In the genomic region with DNA sequence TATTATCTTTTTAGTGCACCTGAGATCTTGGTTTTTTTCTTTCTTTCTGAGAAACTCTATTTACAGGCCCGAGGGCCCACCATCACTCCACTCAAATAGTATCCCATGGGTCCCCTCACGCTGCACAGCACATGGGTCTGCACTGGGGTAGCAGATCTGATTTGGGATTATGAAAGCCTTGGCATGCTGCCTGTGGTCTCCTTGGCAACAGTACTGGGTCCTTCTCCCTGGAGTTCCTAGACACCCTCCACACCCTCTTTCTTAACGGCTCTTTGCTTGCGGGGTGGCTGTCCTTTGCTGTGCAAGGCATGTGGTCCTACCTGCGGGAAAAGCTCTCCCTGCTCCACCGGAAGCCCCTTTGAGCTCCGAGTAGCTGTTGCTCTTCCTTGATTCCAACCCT, we compare ENCODE assay signal across 7 mouse cellular contexts. TPM values are rescaled to one million over a fixed set of nuclear protein-coding genes. Genes with fewer than 3 reads are reported as not detected.
DNase-seq lines count a peak whose midpoint lies in the region; ATAC-seq and TF ChIP-seq lines count a peak whose summit lies in the region.

No protein-coding gene starts in this region.

- H3K27me3 ChIP-seq in liver, embryonic 12.5 days (replicated peaks), result no peaks in the 10 kb centered on the region
- no peaks in the 10 kb centered on the region for H3K27me3 ChIP-seq in liver, embryonic 11.5 days (replicated peaks; ENCODE audit: control insufficient read depth, insufficient read depth, low read length)
- no peaks in the 10 kb centered on the region for H3K27me3 ChIP-seq in embryonic facial prominence, embryonic 12.5 days
- H3K27me3 ChIP-seq in heart, postnatal 0 days (ENCODE audit: control insufficient read depth, insufficient read depth, low read length), result no peaks in the 10 kb centered on the region

- no peak overlapping the region for H3K4me3 ChIP-seq in liver, embryonic 12.5 days
- H3K4me3 ChIP-seq in liver, embryonic 11.5 days (ENCODE audit: low read depth, low read length), result no peak overlapping the region
- H3K4me3 ChIP-seq in embryonic facial prominence, embryonic 12.5 days, result no peak overlapping the region
- no peak overlapping the region for H3K4me3 ChIP-seq in heart, postnatal 0 days (ENCODE audit: low read depth, low read length)

- H3K4me2 ChIP-seq in liver, embryonic 12.5 days, result 0 out of 2 replicates have a peak overlapping the region, but pooled peaks have one; percentile 35
- no peak overlapping the region for H3K4me2 ChIP-seq in liver, embryonic 11.5 days
- peak overlapping the region; percentile 28; the same call in 1 of the 2 replicates for H3K4me2 ChIP-seq in embryonic facial prominence, embryonic 12.5 days (replicated peaks)
- H3K4me2 ChIP-seq in heart, postnatal 0 days (ENCODE audit: low read depth, low read length), result peak overlapping the region; percentile 39

- no peak overlapping the region for H3K27ac ChIP-seq in liver, embryonic 12.5 days
- H3K27ac ChIP-seq in liver, embryonic 11.5 days (ENCODE audit: low read depth, low read length), result no peak overlapping the region
- H3K27ac ChIP-seq in embryonic facial prominence, embryonic 12.5 days, result no peak overlapping the region
- no peak overlapping the region for H3K27ac ChIP-seq in heart, postnatal 0 days (ENCODE audit: low read depth)

- 51% methylated on average over 7 of the region's 7 CpGs for WGBS in liver, embryonic 12.5 days (ENCODE audit: insufficient replicate concordance)
- 69% methylated on average over 7 of the region's 7 CpGs for WGBS in liver, embryonic 11.5 days
- 62% methylated on average over 7 of the region's 7 CpGs for WGBS in embryonic facial prominence, embryonic 12.5 days
- 43% methylated on average over 7 of the region's 7 CpGs for WGBS in heart, postnatal 0 days

- no peak for TF ChIP-seq CTCF in heart, postnatal 0 days (IDR thresholded peaks at IDR 0.05; ENCODE audit: low read depth)

- no peak for TF ChIP-seq EP300 in heart, postnatal 0 days (IDR thresholded peaks at IDR 0.05; ENCODE audit: low read depth)

- no peaks in the 10 kb centered on the region for H3K9me3 ChIP-seq in liver, embryonic 12.5 days (replicated peaks)
- no peaks in the 10 kb centered on the region for H3K9me3 ChIP-seq in liver, embryonic 11.5 days (ENCODE audit: control insufficient read depth, low read length)
- H3K9me3 ChIP-seq in embryonic facial prominence, embryonic 12.5 days, result no peaks in the 10 kb centered on the region
- H3K9me3 ChIP-seq in heart, postnatal 0 days (replicated peaks; ENCODE audit: control insufficient read depth, low read length), result no peaks in the 10 kb centered on the region

- peaks cover 24% of the 10 kb centered on the region for H3K4me1 ChIP-seq in liver, embryonic 12.5 days
- peaks cover 11% of the 10 kb centered on the region for H3K4me1 ChIP-seq in liver, embryonic 11.5 days (replicated peaks; ENCODE audit: control insufficient read depth, insufficient read depth, low read length)
- H3K4me1 ChIP-seq in embryonic facial prominence, embryonic 12.5 days, result peaks cover 14% of the 10 kb centered on the region
- H3K4me1 ChIP-seq in heart, postnatal 0 days (ENCODE audit: control insufficient read depth, insufficient read depth), result 0 out of 2 replicates have a peak, but pooled peaks cover 4% of the 10 kb centered on the region

- no peaks in the 10 kb centered on the region for H3K36me3 ChIP-seq in liver, embryonic 12.5 days
- H3K36me3 ChIP-seq in liver, embryonic 11.5 days (ENCODE audit: control insufficient read depth, insufficient read depth, low read length), result no peaks in the 10 kb centered on the region
- H3K36me3 ChIP-seq in embryonic facial prominence, embryonic 12.5 days, result no peaks in the 10 kb centered on the region
- H3K36me3 ChIP-seq in heart, postnatal 0 days (replicated peaks; ENCODE audit: control insufficient read depth, insufficient read depth, low read length), result no peaks in the 10 kb centered on the region

- DNase-seq in liver, embryonic 11.5 days (ENCODE audit: low spot score), result no peak
- DNase-seq in heart, postnatal 0 days (ENCODE audit: low spot score), result no peak
- DNase-seq in lung, postnatal 36 days, result peak; percentile 61
- DNase-seq in spleen, postnatal 10 days (ENCODE audit: low spot score in 2 of 2), result no peak
- no peak for DNase-seq in urinary bladder, adult 2 months (ENCODE audit: low spot score)

- no peak for ATAC-seq in liver, embryonic 12.5 days
- no peak for ATAC-seq in liver, embryonic 11.5 days (replicated peaks; ENCODE audit: low FRiP score)
- ATAC-seq in embryonic facial prominence, embryonic 12.5 days (ENCODE audit: insufficient number of reproducible peaks, insufficient read depth, low FRiP score, low TSS enrichment), result no peak
- ATAC-seq in heart, postnatal 0 days (ENCODE audit: insufficient read depth, low read depth), result no peak

- H3K9ac ChIP-seq in liver, embryonic 12.5 days, result no peak overlapping the region
- no peak overlapping the region for H3K9ac ChIP-seq in liver, embryonic 11.5 days (ENCODE audit: low read depth, low read length)
- H3K9ac ChIP-seq in embryonic facial prominence, embryonic 12.5 days, result no peak overlapping the region
- no peak overlapping the region for H3K9ac ChIP-seq in heart, postnatal 0 days (replicated peaks; ENCODE audit: low read depth, low read length)

RNA-seq across cellular contexts. Expression of a gene that starts 14.1 kb away (rescaled TPM):
- 6.6 and 6.9 TPM in 2 replicates for polyA plus RNA-seq in liver, embryonic 12.5 days (2016; fragmentation: Nextera tagmentation; extraction: Ambion mirVana)
- polyA plus RNA-seq in liver, embryonic 11.5 days (2014; fragmentation: Nextera tagmentation; extraction: Ambion mirVana), result 9.7 and 11.8 TPM in 2 replicates
- polyA plus RNA-seq in embryonic facial prominence, embryonic 12.5 days (2016; fragmentation: Nextera tagmentation; extraction: Ambion mirVana), result 30.4 and 32.6 TPM in 2 replicates
- 18.3 and 22.7 TPM in 2 replicates for total RNA-seq in heart, postnatal 0 days (2014; rRNA removed; ENCODE audit: low replicate concordance)
- polyA plus RNA-seq in heart, postnatal 0 days (2015; fragmentation: Nextera tagmentation; extraction: Ambion mirVana), result 10.5 and 12.8 TPM in 2 replicates
- 21.7 and 23.7 TPM in 2 replicates for polyA plus RNA-seq in urinary bladder, adult 2 months (2012; rRNA removed)
